Mouse (Mus musculus) liver, embryonic 15.5 days (tissue): Measurements from ENCODE around the gene Lrmda. TPM values are rescaled to one million over a fixed set of nuclear protein-coding genes. Genes with fewer than 3 reads are reported as not detected.

Source experiments
- ATAC-seq: fragments of 200-750 bp; cut with Nextera tagmentation; 2 replicates; pipeline ENCODE4 v1.8.0; 2017; ENCODE audit warnings: moderate number of reproducible peaks, mild to moderate bottlenecking, moderate library complexity; ENCODE audit not compliant: insufficient read depth
- H3K27ac ChIP-seq: fragments of 300-500 bp; sonication (generic); replicated peaks from 2 replicates; pipeline ENCODE4 v1.5.1; 2015; ENCODE audit warnings: mild to moderate bottlenecking, inconsistent platforms
- H3K27me3 ChIP-seq: fragments of 300-500 bp; sonication (generic); 2 replicates; pipeline ENCODE4 v1.6.1; 2015; ENCODE audit warnings: mild to moderate bottlenecking, inconsistent platforms
- H3K36me3 ChIP-seq: fragments of 300-500 bp; sonication (generic); replicated peaks from 2 replicates; pipeline ENCODE4 v1.6.1; 2015; ENCODE audit warnings: moderate library complexity, mild to moderate bottlenecking, inconsistent platforms
- H3K4me1 ChIP-seq: fragments of 300-500 bp; sonication (generic); replicated peaks from 2 replicates; pipeline ENCODE4 v1.6.1; 2015; ENCODE audit warnings: inconsistent platforms
- H3K4me2 ChIP-seq: fragments of 300-500 bp; sonication (generic); 2 replicates; pipeline ENCODE4 v1.6.1; 2015; ENCODE audit warnings: moderate library complexity, mild to moderate bottlenecking, inconsistent platforms
- H3K4me3 ChIP-seq: fragments of 300-500 bp; sonication (generic); replicated peaks from 2 replicates; pipeline ENCODE4 v1.5.1; 2015; ENCODE audit warnings: mild to moderate bottlenecking, inconsistent platforms
- H3K9ac ChIP-seq: fragments of 300-500 bp; sonication (generic); 2 replicates; pipeline ENCODE4 v1.6.1; 2015; ENCODE audit warnings: moderate library complexity, mild to moderate bottlenecking, inconsistent platforms
- H3K9me3 ChIP-seq: fragments of 300-500 bp; sonication (generic); replicated peaks from 2 replicates; pipeline ENCODE4 v1.6.1; 2016; ENCODE audit warnings: inconsistent platforms
- WGBS: fragments of 180-500 bp; shearing (Covaris S2); methylation state at CpG from one replicate; pipeline ENCODE4 v1.1.7; 2015; ENCODE audit warnings: mixed read lengths; ENCODE audit not compliant: insufficient replicate concordance; 5-methylcytosine and 5-hydroxymethylcytosine counted together
- polyA plus RNA-seq: library from polyadenylated mRNA; unstranded; fragments of >200 nt; fragmentation: Nextera tagmentation; extraction: Ambion mirVana; gene quantifications from 2 replicates; pipeline ENCODE4 v1.2.1, GENCODE M21; 2015

Gene Lrmda
- polyA plus RNA-seq, 1 experiment from 2014 or later: 0.13 TPM

DNA sequence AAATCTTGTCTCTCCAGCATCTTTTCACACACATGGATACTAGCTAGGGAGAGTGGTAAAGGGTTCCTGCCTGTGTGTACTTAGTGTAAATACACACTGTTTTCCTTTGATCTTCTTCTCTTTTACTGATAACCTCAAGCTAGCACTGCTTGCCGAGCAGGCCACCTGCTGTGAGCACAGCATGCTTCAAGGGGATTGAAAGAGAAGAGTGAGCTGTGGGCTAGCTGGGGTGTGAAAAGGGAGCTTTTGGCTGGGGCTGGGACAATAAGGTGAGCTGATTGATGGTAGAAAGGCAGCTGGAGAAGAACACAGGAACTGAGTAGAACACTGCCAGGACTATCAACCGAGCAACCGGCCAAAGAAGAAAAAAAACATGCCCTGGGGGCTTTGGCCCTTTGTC lies 124.5 kb downstream of the Lrmda start:
- Histone ChIP-seq H3K36me3 (no peaks in the 10 kb centered on the region), H3K27ac (no peak overlapping the region), H3K4me2 (no peak overlapping the region), H3K9ac (no peak overlapping the region), H3K9me3 (no peaks in the 10 kb centered on the region), H3K4me3 (no peak overlapping the region), H3K4me1 (no peaks in the 10 kb centered on the region), H3K27me3 (no peaks in the 10 kb centered on the region)
- WGBS: 33% methylated on average over 3 of the region's 3 CpGs
- ATAC-seq: no peak

DNA sequence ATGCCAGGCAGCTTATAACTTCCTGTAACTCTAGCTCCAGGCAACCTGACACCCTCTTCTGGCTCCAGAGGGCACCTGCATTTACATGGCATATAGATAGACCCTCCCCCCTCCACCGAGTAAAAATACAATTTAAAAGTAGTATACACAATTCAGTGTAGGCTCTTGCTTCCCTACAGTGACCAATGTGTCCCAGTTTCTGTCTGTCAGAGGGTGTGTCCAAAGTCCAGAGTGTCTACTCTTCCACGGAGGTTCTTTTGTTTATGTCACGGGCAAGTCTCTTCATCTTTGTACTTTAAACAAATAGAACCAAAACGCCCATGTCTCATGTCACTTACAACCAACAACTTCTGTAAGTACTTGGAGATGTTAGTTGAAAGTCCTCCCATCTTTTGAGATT lies 126.4 kb downstream of the Lrmda start:
- H3K4me3 ChIP-seq: no peak overlapping the region
- no peak for ATAC-seq
- H3K4me2 ChIP-seq: no peak overlapping the region
- no peaks in the 10 kb centered on the region for H3K27me3 ChIP-seq
- H3K4me1 ChIP-seq: no peaks in the 10 kb centered on the region
- H3K36me3 ChIP-seq: no peaks in the 10 kb centered on the region
- H3K27ac ChIP-seq: no peak overlapping the region
- no peak overlapping the region for H3K9ac ChIP-seq
- no peaks in the 10 kb centered on the region for H3K9me3 ChIP-seq
- WGBS: 47% methylated on average over 4 of the region's 4 CpGs

DNA sequence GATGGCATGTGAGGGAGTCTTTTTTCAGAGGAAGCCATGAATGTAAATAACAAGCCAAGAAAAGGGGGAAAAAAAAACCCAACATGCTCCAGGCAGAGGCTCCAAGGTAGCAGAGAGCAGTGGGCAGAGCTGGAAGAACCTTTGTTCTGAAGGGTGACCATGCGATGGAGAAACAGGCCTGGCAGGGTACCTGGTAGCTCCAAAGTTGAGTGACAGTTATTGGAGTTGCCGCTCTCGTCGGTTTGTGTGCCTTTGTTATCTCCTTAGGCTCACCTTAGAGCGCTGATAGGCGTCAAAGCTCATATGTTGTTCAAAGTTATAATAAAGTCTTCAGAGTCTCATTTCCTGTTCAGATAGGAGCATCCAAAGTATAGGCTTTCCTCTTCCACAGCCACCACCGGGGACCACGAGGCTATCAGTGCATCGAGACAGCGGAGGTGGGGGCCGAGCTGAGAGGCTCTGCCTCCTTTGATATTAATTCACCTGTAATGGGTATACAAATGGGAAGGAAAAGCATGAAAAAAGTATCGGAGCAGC lies 127.1 kb downstream of the Lrmda start:
- Histone ChIP-seq H3K9ac (no peak overlapping the region), H3K27ac (no peak overlapping the region), H3K4me3 (no peak overlapping the region), H3K36me3 (no peaks in the 10 kb centered on the region), H3K4me2 (no peak overlapping the region), H3K4me1 (no peaks in the 10 kb centered on the region), H3K9me3 (no peaks in the 10 kb centered on the region), H3K27me3 (no peaks in the 10 kb centered on the region)
- 55% methylated on average over 12 of the region's 12 CpGs for WGBS
- no peak for ATAC-seq

DNA sequence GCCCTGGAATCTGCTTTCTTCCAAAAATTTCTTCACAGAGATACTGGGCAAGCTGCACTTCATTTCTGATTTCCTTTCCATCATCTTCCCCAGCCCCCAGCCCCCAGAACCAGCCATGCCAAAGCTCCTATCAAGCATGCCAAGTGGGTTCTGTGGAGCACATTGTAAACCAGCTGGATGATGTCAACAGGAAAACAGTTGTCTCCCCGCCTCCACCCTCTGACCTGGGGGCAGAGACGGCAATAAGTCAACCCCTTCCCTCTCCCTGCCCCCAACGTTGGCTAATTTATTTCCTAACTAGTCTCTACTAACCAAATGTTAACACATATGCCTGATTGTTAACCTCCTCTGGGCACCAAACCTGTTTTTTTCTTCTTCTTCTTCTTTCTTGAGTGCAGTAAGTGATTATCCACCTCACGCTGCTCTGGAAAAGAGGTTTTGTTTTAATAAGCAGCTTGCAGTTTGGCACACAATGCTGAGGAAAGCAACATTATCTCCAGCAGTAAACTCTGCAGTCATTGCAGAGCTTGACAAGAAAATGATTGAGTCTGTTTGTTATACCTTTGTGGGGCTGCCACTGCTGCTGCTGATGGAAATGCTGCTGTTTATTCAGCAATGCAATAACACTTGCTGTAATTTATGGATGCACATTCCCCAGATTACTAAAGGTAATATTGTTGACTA lies 128.0 kb downstream of the Lrmda start:
- no peak for ATAC-seq
- Histone ChIP-seq H3K27ac (no peak overlapping the region), H3K4me3 (no peak overlapping the region), H3K4me1 (no peaks in the 10 kb centered on the region), H3K4me2 (no peak overlapping the region), H3K27me3 (no peaks in the 10 kb centered on the region), H3K9ac (no peak overlapping the region), H3K36me3 (no peaks in the 10 kb centered on the region), H3K9me3 (no peaks in the 10 kb centered on the region)
- WGBS: 40% methylated on average over 4 of the region's 4 CpGs

DNA sequence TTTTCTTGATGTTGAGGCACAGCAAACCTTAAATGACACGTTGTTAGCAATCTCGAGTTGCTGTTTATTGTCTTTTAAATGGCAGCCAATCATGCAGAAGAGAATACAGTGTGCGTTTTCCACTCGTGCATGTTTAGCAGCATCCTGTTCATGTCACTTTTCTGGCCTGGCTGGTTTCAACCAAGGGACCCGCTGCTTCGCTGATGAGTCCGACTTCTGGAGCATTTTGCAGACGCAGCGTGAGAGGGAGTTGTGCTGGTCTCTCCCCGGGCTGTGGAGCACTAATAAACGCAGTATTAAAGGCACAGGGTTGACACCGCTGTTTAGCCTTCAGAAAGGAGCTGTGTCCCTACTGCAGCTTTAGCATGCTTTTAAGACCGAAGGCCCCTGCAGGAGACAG lies 133.2 kb downstream of the Lrmda start:
- no peak overlapping the region for H3K4me2 ChIP-seq
- H3K9me3 ChIP-seq: no peaks in the 10 kb centered on the region
- H3K4me1 ChIP-seq: no peaks in the 10 kb centered on the region
- no peak overlapping the region for H3K27ac ChIP-seq
- no peak for ATAC-seq
- no peaks in the 10 kb centered on the region for H3K36me3 ChIP-seq
- WGBS: 69% methylated on average over 13 of the region's 13 CpGs
- H3K9ac ChIP-seq: no peak overlapping the region
- H3K27me3 ChIP-seq: no peaks in the 10 kb centered on the region
- H3K4me3 ChIP-seq: no peak overlapping the region

DNA sequence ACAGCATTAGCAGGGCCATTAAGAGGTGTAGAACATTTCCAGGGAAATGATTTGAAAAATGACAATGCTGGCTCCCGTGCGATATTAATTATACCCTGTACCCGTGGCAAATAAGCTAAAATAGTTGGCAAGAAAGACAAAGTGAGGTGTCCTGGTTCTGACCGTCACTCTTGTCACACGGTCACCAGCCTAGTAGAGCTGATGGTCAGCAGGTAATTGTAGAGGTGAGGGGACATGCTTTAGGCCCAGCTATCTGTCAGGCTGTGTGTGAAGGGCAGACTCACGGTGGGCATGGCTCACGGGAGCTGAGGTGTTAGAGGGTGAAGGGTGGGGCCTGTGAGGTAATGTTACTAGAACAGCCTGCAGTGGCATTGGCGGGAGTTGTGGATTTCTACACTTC lies 134.6 kb downstream of the Lrmda start:
- Histone ChIP-seq H3K9me3 (no peaks in the 10 kb centered on the region), H3K9ac (no peak overlapping the region), H3K27ac (no peak overlapping the region), H3K27me3 (no peaks in the 10 kb centered on the region), H3K4me2 (no peak overlapping the region), H3K4me3 (no peak overlapping the region), H3K4me1 (no peaks in the 10 kb centered on the region), H3K36me3 (no peaks in the 10 kb centered on the region)
- 66% methylated on average over 8 of the region's 8 CpGs for WGBS
- ATAC-seq: no peak

DNA sequence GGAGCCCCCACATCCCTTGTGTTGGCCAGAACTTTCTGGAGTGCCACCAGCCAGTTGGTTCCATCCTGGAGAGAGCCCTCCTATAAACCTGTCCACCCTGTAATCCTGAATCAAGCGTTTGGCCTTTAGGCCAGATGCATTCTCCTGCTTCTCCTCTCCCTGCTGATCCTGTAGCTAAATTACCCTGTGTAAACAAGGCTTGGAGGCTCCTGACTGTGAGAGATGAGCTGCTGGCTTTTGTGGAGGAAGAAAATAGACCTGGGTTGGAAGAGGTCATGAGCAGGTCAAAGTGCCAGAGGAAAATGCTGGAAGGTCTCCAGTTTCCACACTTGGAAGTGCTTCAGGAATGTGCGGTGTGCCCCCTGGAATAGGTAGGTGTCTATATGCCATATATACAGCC lies 135.5 kb downstream of the Lrmda start:
- 55% methylated on average over 2 of the region's 2 CpGs for WGBS
- H3K9ac ChIP-seq: no peak overlapping the region
- ATAC-seq: no peak
- no peaks in the 10 kb centered on the region for H3K27me3 ChIP-seq
- H3K4me3 ChIP-seq: no peak overlapping the region
- no peak overlapping the region for H3K27ac ChIP-seq
- no peak overlapping the region for H3K4me2 ChIP-seq
- H3K36me3 ChIP-seq: no peaks in the 10 kb centered on the region
- H3K9me3 ChIP-seq: no peaks in the 10 kb centered on the region
- no peaks in the 10 kb centered on the region for H3K4me1 ChIP-seq

DNA sequence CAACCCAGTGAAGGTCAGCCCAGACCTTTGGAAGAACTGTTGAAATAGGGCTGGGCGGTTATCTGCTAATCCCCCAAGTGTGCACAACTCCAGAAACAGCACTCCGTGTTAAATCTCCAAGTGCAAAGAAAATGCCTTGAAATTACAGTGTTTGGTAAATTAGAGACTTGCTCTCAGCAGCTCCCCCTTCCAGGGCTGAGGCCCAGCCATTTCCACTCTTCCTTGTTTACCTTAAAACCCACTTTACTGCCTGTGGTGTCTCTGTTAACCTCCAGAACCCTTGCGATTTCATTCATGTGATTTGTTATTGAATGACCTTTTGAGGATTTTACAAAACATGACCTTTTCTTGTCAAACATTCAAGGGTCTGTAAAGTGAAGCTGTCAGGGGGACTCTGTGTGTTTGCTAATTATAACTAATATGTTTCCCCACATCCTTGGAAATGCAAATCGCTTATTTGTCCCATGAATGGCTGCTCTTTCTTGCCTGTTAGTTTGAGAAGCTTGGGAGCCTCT lies 136.1 kb downstream of the Lrmda start:
- H3K4me2 ChIP-seq: no peak overlapping the region
- no peaks in the 10 kb centered on the region for H3K9me3 ChIP-seq
- no peak overlapping the region for H3K27ac ChIP-seq
- H3K4me1 ChIP-seq: no peaks in the 10 kb centered on the region
- H3K9ac ChIP-seq: no peak overlapping the region
- ATAC-seq: no peak
- H3K4me3 ChIP-seq: no peak overlapping the region
- H3K27me3 ChIP-seq: no peaks in the 10 kb centered on the region
- whole genome bisulfite sequencing: 53% methylated on average over 4 of the region's 4 CpGs
- H3K36me3 ChIP-seq: no peaks in the 10 kb centered on the region

DNA sequence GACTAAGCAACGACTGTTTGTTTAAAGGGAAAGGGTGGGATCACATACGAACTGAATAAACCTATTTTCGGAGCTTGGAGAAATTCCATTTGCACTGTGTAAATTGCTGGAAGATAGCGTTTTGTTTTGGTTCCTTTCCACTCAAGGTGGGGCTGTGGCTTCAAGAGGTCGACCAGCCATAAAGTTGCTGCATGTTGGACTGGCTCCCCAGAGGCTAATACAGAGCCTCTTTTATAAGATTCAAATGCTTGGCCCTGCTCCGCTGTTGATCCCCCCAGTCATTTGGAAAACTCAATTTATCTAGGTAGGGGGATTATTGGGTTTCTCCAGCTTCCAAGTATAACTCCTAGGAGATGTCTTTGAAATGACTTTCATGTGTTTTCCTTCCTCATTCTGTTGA lies 137.5 kb downstream of the Lrmda start:
- H3K36me3 ChIP-seq: no peaks in the 10 kb centered on the region
- ATAC-seq: no peak
- H3K4me1 ChIP-seq: no peaks in the 10 kb centered on the region
- no peak overlapping the region for H3K27ac ChIP-seq
- H3K27me3 ChIP-seq: no peaks in the 10 kb centered on the region
- no peaks in the 10 kb centered on the region for H3K9me3 ChIP-seq
- no peak overlapping the region for H3K9ac ChIP-seq
- H3K4me3 ChIP-seq: no peak overlapping the region
- no peak overlapping the region for H3K4me2 ChIP-seq
- WGBS: 58% methylated on average over 6 of the region's 6 CpGs

DNA sequence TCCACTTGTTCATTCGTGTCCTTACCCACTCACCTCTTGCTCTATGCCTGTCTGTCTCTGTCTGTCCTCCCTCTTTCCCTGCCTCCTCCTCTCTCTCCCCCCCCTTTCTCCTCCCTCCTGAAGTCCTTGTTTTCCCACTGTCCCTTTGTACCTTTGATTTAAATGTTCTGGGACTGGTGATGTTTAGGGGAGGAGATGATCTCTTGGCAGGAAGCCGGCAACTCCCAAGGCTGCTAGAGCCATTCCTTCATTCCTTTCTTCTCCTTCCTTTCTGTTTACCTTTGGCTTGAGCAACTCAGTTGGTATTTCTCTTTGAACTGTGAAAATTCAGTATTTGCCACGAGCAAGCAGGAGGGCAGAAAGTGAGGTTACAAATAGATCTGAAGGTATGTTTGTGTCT lies 141.9 kb downstream of the Lrmda start:
- 49% methylated on average over 3 of the region's 3 CpGs for WGBS
- no peak for ATAC-seq
- Histone ChIP-seq H3K4me1 (no peaks in the 10 kb centered on the region), H3K27ac (no peak overlapping the region), H3K4me3 (no peak overlapping the region), H3K9me3 (no peaks in the 10 kb centered on the region), H3K4me2 (no peak overlapping the region), H3K36me3 (no peaks in the 10 kb centered on the region), H3K9ac (no peak overlapping the region), H3K27me3 (no peaks in the 10 kb centered on the region)

DNA sequence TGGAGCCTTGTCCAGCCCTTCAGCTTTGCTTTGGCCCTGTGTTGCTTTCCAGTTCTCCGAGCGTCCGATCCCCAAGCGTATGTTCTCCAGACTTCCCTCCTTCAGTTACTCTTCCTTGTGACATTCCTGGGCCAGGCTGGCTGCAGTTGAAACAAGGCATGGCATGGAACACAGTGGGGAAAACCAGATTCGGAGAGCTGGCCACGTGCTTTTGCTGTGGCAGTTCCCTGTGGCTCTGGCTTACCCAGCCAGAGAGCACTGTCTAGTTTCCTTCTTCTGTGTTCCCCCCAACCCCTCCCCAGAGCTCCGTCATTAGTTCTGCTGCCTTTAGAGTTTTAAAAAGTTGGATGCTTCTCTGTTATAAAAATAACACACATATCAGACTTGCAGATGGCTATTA lies 147.8 kb downstream of the Lrmda start:
- no peaks in the 10 kb centered on the region for H3K36me3 ChIP-seq
- no peak for ATAC-seq
- no peaks in the 10 kb centered on the region for H3K4me1 ChIP-seq
- H3K9me3 ChIP-seq: no peaks in the 10 kb centered on the region
- 58% methylated on average over 7 of the region's 7 CpGs for WGBS
- no peak overlapping the region for H3K4me2 ChIP-seq
- H3K4me3 ChIP-seq: no peak overlapping the region
- no peak overlapping the region for H3K9ac ChIP-seq
- H3K27ac ChIP-seq: no peak overlapping the region
- H3K27me3 ChIP-seq: peaks cover 15% of the 10 kb centered on the region; the same call in 1 of the 2 replicates
